Mouse (Mus musculus) T-cell, adult 66 days (primary cell): ENCODE results near the gene Gm5591. TPM values are rescaled to one million over a fixed set of nuclear protein-coding genes. Genes with fewer than 3 reads are reported as not detected.

Experiments used
- total RNA-seq, 2 experiments: library from RNA; stranded (reverse); gene quantifications; 3 replicates in 1 of 2; 4 replicates in 1 of 2; pipeline ENCODE4 v1.2.4; 2023

Gm5591 gene
- not detected for total RNA-seq

GRCm38 (mm10) chr7:38528093-38528492 is at the start of gene Gm5591:
Gene Gm5591, minus strand, starts transcription at chr7:38528193.

